Mouse (Mus musculus) layer of hippocampus, adult 8-10 months (tissue): ENCODE measurements around the gene Kirrel3. TPM values are rescaled to one million over a fixed set of nuclear protein-coding genes. Genes with fewer than 3 reads are reported as not detected.

ENCODE experiments used
- DNase-seq, 2 experiments: peaks; one replicate each; pipeline ENCODE4 v3.0.0; 2022; ENCODE audit warnings: low spot score in 2 of 2
- total RNA-seq, 4 experiments: library from RNA; stranded (reverse); gene quantifications; 2 replicates each; pipeline ENCODE4 v1.2.4; 2022

The Kirrel3 gene
- total RNA-seq, 4 experiments from 2014 or later, result 49.7 to 55.4 (median 53.9) TPM

DNA sequence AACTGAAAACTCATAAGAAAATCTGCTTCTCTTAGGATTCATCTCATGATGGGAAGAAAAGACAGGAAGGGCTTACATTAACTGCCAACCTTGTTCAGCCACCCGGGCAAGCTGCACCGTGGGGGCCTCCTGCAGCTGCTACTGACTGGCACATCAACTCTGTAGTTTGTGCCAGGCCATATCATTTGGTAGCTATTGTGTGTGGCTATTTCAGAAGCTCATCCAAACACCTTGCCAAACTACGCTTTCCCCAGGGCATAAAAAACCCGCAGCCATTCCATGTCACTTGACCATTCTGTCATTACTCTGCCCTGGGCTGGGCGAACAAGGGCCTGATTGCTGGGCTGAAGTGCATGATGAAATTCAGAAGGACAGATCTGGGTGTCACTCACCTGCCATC, 453.9 kb downstream of the Kirrel3 start:
- DNase-seq, result no peak

DNA sequence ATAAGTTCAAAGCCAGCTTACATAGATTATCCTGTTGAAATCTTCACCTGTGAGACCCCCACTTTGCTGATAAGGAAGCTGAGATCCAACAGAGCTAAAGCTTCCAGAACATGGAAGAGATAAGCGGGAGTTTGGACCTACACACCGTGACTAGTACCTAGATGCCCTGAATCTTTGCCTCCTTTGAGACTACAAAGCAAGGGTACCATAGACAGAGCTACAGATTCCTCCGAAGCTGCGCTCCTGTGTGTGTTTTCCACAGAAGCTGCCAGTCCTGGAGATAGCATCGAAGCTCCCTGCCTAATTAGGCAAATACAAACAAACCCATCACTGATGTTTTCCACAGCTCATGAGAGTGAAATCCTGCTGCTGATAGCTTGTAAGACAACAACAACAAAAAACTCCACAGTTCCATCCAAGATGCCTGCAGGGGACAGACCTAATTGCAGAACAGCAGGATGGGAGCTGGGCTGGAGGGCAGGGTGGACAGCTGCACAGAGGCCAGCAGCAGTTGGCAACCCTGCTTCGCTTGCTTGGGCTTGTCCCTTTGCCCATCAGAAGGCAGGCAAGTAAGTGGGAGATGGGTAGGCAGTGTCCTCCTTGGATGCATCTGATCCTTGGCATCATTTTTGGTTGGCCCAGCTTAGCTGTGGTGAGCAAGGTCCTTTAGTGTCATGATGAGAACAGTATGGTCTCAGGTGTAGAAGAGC, 456.6 kb downstream of the Kirrel3 start:
- DNase-seq, result no peak

DNA sequence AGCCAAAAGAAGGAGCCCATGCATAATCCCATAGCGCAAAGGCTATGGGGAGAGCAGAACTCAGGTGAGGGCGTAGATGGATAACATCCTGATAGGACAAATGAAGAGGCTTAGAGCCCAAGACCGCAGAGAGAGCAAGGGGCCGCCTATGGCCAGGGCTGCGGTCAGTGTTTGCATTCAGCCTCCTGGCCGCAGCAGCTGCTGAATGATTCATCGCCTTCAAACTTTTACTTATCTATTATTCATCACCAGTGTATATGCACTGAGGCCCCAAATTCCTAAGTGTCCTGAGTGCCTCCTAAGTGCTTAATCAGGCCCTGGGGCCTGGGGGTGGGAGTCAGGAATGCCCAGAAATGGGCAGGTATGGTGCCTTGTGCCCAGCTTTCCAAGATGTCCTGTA, 457.3 kb downstream of the Kirrel3 start:
- DNase-seq, result no peak

DNA sequence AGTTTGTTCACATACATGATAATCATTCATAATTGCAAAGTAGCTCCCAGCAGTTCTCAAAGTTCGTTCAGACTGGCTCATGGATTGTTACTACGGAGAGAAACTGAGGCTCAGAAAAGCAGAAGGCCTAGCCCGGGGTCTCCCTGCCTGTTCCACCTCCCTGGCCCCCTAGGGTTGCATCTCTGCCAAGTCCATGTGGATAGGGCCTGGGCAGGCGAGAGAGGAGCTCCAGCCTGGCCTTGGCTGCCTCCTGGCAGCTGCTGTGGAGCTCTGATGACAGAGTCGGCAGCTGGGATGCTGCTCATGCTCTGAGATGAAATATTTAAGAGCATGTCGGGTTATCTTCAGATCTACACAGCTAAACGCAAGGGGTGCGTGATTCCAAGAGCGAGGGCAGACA, 459.6 kb downstream of the Kirrel3 start:
- DNase-seq, result no peak

DNA sequence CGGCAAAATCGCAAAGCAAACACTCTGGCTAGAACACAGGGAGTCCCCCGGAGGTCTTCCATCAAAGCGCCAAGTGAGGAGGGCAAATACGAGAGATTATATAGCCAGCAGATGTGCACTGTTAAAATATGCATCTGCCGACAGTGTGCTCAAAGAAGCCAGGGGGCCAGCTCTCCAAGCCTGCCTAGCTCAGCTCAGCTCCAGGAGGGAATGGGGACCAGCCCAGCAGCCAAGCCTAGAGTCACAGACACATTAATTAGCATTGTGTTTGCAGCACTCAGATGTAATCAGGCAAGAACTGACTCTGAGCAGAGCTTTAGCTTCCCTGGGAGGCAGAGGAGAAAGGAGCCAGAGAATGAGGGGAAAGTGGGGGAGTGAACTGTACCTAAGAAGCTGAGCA, 461.6 kb downstream of the Kirrel3 start:
- DNase-seq, result no peak

DNA sequence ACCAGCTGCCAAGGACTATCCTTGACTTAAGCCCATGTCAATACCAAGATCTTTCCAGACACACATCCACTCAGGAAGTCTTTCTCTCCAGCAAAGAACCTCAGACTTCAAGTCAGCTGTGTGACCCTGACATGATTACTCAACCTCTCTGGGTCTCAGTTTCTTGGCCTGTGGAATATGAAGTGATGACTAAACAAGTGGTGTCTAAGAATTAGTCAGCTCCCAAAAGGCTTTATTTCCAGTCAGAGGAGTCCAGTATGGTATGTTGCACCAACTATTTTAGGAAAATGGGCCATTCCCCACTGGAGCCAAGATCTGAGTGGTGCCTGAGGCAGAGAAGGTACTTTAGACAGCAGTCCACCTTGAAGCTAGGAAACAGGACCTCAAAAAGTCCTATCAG, 462.0 kb downstream of the Kirrel3 start:
- no peak for DNase-seq

DNA sequence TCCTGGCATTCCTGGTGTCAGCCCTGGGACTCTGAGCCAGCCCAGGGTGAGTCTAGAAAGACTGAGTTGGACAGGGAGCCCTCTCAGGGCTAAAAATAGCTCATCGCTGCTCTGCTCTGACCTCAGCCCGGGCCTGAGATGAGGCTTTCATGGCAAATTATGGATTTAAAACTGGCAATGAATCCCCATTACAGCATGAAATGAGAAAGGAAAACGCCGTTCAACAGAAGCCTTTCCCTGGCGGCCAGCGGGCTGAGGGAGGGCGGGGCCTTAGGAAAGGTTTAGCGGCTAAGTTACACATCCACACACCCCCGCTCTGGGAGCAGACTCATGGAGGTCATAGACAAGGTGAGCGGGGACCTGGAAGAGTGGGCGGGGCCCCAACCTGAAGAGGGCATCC, 467.7 kb downstream of the Kirrel3 start:
- no peak for DNase-seq

DNA sequence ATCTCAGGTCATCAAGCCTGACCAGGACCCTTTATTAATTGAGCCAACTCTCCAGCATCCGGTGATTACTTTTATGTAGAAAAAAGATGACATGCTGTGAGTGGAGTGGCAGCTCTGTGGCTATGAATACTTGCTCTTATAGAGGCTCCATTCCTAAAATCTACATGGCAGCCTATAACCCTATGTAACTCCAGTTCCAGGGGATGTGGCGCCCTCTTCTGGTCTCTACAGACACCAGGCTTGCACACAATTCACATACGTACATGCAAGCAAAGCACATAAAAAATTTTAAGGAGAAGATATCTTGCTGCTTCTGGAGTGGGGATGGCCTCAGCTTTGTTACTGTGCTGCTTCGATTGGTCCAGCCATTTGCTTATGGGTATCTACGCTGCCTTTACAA, 468.5 kb downstream of the Kirrel3 start:
- DNase-seq, result peak; percentile 26 to 46

DNA sequence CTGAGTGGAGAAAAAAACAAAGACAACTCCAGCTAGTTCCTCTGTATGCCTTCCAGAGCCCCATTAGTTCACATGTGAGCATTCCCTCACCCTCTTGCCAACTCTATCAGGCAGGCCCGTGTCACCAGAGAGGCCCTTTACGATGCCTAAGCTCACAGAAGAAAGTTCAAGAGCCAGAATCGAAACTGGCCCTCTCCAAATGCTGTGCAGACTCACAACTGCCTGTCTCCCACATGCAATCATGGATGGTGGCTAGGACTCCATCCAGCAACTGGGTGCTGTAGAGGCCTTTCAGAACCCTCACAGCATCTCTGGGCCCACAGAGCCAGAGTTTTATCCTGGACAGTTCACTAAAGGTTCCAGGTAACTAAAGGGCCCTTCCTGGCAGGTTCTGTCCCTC, 470.8 kb downstream of the Kirrel3 start:
- DNase-seq, result no peak

DNA sequence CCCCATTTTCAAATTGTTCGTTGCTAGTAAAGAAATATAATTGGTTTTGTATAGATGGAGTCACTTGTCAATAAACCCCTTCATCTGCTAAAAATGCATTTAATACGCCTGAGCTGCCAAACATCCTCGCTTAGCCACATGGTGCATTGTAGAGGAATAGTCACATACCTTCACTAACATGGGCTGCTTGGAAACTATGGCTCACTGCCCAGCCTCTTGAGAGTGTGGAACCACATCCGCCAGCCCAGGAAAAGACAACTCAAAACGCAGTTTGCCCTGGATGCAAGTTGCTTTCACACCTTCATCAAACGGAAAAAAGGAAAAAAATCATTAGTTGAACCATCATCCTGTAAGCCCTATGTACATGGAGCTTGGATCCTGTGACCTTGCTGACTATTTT, 472.0 kb downstream of the Kirrel3 start:
- peak; percentile 25 to 47 for DNase-seq

DNA sequence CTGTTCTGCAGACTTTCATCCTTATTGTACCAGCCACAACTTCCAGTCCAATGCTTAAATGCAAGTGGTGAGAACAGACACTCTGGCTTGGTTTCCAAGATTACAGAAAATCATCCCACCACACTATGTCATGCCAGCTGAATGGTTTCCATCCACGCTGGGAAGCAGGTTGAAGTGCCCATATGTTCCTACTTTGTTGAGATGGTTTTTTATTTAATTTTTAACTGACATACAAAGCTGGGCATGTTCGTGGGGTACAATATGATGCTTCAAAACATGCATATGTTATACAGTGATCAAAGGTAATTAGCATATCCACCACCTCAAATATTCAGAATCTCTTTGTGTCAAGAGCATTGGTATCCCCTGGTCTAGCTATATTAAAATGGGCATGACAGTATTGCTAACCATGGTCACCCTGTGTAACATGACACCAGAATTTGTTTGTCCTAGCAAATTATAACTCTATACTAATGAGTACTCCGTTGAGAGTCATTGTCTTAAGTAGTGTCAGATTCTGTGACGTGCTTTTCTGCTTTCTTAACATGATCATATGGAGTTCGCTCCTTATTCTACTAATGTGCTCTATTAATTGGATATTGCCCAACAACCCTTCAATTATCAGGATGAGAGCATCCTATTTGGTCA, 472.6 kb downstream of the Kirrel3 start:
- peak; percentile 69 to 74 for DNase-seq

DNA sequence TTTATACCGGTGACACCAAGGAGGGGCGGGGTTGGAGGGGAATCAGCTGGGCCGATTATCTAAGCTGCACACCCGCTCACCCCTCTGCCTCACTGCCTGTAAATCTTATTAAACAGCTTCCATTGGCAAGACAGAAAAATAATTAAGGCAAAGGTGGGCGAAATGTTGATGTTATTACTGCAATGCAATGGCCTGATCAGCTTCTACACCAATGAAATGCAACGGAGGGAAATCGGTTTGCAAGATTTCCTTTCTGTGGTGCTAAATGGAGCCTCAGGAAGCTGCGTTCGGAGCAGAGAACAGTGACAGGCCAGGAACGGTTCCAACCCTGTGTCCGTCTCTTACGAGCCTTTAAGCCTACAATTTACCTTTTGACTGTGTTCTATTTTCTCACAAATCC, 475.0 kb downstream of the Kirrel3 start:
- no peak for DNase-seq

DNA sequence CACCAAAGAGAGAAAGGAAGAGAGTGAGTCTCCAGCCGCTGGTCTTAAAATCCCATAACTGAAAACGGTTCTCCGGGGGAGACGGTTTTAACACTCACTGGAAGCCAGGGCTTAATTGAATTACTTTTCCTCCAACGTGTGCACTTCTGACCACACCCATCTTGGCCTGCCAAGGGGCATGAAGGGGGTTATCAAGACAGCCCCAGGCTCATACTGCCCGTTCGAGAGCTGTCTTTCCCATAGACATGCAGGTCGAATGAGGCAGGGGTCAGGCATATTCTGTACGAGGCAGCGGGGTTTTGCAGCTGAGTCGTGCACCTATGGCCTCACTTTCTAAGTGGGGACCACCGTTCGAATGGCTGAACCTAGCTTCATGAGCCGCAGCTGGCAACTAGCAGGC, 475.5 kb downstream of the Kirrel3 start:
- no peak for DNase-seq

DNA sequence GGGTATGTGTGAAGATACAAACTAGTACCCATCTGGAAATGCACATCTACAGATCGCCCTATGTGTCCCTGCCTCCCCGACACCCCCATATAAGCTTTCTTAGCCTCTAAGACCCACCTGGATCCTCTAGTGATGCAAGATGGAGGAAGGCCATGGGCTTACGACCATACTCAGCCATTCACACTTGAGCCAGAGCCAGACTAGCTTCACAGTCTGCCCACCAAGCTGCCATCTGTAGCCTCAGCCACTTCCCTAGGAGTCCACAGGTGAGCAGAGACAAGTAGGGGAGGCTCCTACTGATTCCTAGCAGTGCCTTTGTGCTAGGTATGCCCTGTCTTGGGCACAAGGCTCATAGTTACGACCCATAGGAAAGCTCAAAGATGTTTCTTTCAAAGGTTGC, 476.6 kb downstream of the Kirrel3 start:
- DNase-seq, result no peak

DNA sequence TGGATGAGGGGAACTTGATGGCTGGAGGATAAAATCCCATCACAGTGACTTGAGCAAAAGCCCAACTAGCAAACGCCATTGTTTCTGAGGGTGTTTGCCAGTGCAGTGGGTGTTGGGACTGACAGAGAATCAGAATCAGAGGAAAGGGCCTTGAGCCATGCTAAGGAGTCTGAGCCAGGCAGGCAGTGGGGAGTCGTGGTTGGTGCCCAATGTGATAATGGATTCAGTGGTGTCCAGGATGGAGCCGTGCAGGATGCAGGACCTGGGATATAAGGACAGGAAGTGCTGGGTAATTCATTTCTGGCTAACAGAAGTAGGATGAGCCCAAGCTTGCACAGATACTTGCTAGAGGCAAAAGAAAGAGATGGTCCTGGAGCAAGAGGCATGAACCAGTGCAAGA, 477.9 kb downstream of the Kirrel3 start:
- no peak for DNase-seq

DNA sequence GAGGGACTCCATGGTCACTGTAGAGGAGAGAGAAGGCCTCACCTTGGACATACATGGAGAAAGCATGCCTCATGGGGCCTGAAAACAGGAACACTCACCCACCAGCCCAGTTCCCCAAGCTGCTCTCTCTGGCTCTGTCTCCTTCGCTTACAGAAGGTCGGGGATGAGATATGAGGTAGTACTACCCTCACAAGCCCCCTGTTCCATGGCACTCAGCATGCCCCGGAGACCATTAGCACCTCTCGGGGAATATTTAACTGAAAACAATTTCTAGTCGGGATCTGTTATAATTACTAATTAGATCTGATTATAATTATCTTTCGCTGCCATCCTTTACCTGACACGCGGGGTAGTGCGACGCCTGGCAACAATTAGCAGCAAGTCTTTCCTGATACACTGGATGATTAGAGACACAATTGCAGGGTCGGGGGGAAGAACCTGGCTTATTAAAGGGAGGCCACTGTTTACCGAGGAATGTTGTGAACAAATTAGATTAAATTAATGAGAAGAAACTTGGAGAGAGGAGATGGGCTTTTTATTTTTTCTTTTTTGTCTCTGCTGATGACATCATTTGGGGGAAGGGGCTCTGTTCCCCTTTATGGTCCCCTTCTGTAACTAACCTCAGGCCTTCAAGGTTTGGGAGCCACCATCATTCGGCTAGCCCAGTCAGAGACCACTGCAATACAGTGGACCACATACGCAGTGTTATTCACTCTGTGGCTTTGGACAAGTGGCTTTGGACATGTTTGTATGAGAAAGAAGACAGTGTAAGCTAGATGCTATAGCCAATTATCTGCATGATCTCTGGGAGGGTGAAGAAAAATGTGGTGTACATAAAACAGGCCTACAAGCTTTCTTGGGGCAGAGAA, 478.7 kb downstream of the Kirrel3 start:
- DNase-seq, result no peak

DNA sequence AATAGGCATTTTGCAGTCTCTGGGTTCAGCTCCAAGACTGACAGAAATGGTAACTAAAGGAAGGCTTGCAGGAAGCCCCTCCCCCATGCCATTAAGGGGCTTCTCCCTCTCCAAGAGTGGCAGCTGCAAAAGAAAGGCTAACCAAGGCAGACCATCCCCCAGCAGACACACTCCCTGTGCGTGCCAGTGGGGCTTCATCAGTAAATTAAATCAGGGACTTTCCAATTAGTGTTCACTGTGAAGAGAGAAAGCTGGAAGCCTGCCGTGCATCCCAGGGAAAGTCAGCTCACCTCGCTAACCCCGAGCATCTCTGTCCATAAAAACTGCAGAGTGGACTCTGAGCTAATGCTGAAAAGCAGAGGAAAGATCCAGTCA, 479.3 kb downstream of the Kirrel3 start:
- no peak for DNase-seq

DNA sequence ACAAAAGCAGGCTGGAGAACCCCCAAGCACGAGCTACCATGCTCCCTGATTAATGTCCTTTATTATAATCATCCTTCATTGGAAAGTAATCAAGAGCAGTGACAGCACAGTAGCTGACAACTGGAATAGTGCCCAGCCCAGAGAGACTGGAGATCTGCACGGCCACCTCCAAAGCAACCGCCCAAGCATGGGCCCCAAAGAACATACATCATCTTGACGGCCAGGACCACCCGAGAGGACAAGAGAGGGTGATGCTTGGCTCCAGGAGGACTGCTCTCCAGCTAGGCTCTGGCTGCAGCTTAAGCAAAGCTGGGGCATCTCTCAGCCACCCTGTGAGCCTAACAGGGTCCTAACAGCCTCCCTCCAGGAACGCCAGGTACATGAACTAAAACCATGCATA, 482.1 kb downstream of the Kirrel3 start:
- DNase-seq, result no peak

DNA sequence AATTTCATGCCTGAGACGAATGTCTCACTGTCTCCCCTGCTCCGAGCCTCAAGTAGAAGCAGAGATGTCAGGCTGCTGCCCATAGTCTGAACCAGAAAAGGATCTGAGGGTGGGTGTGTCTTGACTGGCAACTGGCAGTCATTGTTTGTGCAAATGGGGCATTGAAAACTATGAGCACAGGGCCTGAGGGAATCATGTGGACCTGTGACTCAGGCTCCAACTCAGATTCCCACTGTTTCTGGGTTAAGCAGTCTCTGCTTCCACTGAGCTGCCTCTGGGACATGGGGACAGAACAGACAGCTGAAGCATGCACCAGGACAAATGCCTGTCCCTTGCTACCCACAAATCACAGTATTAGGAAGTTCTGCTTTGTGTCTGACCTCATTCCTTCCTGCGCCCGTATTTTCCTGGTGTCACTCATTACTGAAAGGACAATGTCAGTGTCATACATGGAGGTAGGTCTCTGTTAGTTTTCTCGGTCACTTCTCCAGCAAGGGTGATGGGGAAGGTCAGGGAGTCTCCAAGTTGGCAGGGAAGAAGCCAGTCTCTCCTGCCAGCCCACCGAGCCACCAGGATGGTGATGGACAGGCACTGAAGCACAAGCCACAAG, 484.3 kb downstream of the Kirrel3 start:
- no peak for DNase-seq

DNA sequence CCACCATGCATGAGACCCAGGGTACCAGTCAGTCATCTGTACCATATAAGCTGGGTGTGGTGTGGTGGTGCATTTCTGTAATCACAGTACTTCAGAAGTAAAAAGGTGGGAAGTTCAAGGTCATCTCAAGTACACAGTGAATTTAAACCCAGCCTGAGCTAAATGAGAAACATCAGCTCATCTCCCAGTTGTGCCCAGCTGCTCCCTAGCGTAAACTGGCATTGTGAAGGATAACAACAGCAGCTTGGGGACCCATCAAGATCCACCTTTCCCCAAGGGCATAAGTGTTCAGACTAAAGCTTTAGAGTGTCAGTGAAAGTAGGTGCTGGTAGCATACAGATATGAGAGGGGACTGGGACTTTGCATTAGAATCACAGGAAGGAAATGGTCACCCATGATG, 488.6 kb downstream of the Kirrel3 start:
- no peak for DNase-seq

DNA sequence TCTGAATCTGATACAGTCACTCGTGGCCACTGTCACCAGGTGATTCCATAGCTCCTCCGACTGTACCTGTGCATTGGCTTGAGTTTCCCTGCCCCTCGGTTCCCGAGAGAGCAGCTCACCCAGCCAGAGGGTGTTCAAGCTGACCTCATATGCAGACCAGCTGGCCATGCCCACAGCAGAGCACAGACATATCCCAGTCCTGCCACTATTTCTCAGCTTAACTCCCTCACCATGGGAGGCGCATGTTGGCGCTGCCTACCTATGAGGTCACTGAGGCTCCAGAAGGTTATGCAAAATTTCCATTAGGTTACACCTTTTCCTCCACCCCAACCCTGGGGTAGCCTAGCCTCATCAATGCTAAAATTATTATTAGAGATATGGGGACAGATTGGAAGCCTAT, 489.6 kb downstream of the Kirrel3 start:
- no peak for DNase-seq
